Mouse (Mus musculus) adrenal gland, postnatal 4 days (tissue): ENCODE results near the gene Mmd2. TPM values are rescaled to one million over a fixed set of nuclear protein-coding genes. Genes with fewer than 3 reads are reported as not detected.

Source experiments
- DNase-seq, 2 experiments: peaks; one replicate each; pipeline ENCODE4 v3.0.0; 2021 to 2022; ENCODE audit warnings: low spot score in 2 of 2, mixed read lengths in 2 of 2
- total RNA-seq, 2 experiments: library from RNA; stranded (reverse); gene quantifications; 2 replicates each; pipeline ENCODE4 v1.2.3; 2021

The Mmd2 gene
- total RNA-seq, 2 experiments from 2014 or later = 23.9 to 26.4 TPM

DNA sequence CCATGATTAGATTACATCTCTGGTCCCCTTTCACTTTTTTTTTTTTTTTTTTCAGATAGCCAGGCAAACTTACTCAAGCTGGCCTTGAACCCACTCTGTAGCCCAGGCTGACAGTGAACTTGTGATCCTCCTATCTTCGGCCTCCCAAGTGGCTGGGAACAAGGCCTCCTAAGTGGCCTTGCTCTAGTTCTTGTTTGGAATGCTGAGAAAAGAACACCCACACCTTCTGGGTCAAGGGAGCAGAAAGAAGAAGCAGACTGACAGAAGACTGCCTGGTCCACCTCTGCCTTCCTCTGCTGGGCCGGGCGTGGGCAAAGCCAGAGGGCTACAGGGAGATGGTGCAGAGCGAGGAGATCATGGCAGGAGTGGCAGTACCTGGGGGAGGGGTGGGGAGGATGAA lies 1.8 kb upstream of the Mmd2 start:
- no peak for DNase-seq

DNA sequence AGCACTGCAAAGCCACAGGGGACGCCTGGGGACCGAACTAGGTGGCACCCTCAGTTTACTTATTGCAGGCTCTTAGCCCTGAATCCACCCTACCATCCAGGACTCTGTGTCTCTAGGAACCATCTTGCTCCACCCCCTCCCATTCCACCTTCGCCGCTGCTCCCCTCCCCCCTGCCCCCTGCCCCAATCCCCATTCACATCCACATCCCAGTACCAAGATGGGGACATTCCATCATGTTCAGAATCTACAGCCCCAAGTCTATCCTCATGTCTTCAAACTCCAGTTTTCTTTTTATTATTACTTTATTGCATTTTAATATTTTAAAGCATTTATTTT lies 357 bp upstream of the Mmd2 start:
- no peak for DNase-seq

DNA sequence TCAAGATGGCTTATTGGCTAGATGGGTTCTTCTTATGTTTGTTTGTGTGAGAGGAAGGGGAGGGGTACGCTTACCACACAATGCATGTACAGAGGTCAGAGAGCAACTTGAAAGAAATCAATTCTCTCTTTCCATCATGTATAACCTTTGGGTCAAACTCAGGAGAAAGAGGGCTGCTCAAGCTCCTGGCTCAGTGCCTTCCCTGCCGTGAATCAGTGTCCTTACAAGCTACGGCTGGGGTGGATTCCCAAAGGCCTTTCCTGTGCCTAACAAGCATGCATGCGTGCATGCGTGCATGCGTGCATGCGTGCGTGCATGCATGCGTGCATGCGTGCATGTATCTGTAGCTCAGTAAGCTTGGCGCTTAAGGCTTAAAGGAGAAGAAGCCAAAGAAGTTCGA lies 3.3 kb downstream of the Mmd2 start:
- no peak for DNase-seq

DNA sequence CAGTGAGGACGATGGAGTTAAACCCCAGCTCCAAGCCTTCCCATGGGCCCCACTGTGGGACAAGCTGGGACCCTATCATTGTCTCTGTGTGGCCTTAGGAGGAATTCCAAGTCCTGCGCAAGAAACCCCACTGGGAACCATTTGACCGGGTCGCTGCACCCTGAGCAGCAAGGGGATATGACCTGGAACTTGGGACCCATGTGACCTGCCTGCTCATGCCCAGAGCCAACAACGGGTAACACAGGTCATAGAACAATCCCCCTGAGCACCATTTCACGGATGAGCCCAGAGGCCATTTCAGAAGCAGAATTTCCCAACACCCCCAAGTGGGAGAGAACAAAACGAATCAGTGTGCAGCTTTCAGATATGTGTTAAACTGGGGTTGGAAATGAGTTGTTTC lies 4.2 kb downstream of the Mmd2 start:
- no peak for DNase-seq

DNA sequence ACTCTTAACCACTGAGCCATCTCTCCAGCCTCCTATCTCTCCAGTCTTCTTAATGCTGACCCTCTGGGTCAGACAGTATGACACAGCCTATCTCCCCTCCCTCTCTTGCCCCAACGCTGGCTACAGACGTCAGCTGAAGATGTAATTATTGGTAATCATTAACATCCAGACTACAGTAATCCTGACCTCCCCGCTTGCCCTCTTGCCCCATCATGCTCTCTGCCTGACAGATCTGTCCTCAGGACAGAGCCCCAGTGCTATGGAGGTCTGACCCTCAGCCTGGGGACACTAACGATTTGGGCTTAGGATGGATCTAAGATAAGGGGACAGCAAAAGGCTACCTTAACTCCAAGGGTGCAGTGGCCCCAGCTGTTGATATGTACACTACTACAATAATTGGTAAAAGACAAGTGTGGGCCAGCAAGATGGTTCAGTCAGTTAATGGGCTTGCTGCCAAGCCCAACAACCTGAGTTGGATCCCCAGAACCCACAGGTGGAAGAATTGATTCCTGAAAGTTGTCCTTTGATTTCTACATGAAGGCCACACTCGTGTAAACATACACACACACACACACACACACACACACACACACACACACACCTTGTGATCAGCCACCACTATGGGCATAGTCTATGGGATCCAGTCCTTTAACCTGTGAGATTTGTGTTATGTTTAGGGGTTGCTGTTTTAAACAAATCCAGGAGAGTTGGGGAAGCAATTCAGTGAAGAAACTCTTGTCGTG lies 10.8 kb downstream of the Mmd2 start:
- DNase-seq = no peak

DNA sequence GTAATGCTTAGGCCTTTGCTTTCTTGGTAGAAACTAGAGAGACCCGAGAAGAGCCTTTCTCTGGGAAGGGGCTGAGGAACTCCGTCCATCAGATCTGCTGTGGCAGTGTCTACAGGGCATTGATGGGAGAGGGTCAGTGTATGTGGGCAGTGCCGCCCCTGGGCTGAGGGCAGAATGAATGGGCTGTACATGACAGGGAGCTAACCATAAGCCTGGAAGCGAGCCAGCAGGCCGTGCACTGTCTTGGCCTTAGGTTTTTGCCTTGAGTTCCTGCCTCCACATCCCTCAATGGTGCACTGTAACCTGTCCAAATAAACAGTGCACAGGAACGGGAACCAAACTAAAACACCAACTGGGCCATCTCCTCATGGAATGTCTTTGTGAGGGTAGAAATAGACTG lies 11.9 kb downstream of the Mmd2 start:
- no peak for DNase-seq

DNA sequence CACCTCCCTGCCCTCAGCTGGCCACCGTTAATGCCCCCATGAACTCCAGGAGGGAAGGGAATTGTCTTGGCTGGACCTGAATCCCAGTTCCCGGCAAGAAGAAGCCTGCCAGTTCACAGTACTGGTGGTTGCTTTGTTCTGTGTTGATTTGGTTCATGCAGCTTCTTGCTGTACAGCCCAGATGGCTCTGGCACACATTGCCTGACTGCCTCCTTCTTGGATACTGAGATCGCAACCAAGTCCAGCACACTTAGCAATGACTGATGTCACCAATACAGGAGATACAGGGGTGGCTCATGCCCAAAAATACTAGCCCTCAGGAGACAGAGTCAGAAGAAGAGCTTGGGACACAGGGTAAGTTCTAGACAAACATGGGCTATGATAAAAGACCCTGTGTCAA lies 12.9 kb downstream of the Mmd2 start:
- no peak for DNase-seq

DNA sequence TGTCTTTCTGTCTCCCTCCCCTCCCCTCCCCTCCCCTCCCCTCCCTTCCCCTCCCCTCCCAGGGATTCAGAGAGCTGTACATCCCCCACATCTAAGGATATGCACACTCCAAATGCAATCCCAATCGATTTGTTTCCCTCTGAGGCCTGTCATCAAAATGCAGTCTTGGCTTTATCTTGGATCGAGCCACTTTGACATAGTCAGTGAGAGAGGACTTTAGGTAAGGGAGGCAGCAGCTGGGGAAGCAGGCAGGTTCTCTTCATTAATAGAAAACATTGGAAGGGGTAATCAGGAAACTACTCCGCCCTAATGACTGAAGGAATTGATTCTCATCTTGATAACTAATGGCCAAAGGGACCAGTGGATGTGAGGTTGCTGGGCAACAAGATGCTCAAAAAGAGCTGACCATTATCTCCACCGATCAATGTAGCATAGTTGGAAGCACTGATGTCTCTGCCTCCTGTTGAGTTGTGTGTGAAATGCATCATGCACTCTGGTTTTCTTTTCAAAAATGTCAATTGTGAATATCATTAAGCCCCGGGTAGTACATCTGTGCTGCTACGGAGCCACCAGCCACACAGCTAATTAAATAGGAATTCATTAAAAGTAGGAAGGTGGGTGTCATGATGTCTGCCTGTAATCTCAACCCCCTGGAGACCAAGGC lies 17.5 kb downstream of the Mmd2 start:
- no peak for DNase-seq

DNA sequence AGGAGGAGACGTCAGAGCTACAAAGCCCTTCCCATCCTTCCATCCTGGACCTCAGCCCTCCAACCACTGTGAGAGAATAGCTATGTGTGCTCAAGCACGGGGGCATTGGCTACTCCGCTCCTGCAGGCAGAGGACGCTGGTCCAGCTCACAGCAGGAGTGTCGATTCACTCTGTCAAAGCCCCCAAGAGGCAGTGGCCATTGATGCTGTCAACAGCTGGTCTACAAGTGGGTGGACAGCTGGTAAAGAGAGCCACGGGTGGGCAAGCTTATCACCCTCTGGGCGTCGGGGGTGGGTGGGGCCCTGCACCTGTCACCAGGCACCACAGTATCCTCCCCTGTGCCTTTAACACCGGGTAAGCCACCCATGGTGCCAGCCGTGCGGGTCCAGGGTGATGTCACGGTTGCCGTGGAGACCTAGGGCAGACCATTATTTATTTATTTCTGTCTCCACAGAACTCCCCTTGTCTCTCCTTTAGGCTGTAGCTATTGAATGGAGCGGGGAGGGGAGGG lies 24.9 kb downstream of the Mmd2 start:
- DNase-seq = no peak

DNA sequence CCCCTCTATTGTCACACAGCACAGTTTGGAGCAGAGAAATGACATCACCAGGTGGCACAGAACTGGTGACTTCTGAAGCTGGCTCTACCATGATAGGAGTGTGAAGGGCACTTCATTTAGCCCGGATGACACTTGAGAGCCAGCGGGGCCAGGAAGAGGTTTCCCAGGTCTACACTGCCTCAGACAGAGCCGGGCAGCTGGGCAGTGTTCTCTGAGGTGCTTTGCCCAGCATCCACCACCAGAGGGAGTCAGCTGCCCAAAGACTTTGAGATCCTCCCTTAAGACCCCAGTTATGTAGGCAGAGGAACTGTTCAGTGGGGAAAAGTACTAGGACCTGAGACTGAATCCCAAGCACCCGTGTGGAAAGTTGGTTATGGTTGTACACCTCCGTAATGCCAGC lies 27.1 kb downstream of the Mmd2 start:
- DNase-seq = no peak

DNA sequence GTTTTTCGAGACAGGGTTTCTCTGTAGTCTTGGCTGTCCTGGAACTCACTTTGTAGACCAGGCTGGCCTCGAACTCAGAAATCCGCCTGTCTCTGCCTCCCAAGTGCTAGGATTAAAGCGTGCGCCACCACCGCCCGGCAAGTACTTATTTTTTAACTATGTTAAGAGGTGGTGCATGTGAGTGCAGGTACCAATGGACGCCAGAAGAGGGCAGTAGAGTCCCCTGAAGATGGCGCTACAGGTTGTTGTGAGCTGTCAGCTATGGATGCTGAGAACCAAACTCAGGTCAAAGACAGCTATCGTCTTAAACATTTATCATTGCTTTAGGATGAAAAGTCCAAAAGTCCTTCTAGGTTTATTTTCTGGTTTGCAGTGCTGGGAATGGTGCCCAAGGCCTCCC lies 30.4 kb downstream of the Mmd2 start:
- DNase-seq = no peak

DNA sequence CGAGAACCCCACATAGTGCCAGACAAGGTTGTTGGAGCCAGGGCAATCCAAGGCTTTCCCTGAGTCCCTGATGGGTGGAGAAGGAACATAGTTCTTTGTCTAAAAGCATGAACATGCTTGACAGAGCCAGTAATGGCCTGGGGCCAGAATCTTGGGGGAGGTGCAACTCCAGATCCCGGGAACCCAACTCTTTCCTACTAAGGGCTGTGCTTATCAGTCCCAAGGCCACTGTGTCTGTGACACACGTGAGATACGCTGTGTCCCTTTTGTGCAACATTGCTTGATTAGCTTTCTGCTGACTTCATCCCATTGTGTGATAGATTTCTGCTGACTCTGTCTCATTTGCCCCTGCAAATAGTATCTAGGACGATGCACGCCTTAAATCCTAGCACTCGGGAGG lies 31.8 kb downstream of the Mmd2 start:
- peak; percentile 35 to 55 for DNase-seq

DNA sequence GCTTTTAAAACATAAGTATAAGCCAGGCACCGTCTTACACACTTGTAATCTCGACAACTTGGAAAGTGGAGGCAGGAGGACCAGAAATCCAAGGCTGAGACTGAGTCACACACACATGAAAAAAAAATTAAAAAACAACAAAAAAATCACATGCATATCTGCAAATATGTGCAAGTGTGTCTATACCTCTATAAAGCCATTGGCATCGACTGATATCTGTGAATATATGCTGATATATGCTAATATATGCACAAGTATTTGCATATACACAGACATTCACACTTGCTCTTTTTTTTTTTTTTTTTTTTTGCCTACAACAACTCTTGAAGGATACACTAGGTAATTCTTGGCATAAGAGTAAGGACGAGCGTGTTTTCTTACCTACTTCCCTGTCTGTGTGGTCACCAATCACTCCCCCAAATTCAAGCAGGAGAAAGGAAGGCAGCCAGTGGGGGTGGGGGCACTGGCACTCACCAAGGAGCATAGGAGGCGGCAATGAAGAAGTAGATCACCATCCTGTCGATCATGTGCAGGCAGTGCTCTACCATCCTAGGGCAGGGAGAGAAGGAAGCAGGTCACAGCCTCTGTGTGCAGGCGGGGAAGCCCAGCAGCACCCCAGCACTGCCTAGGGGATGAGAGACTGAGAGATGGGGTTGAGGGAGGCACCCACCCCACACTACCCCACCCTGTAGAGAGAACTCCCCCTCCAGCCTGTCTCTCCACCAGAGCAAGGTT lies 34.1 kb downstream of the Mmd2 start:
- no peak for DNase-seq

DNA sequence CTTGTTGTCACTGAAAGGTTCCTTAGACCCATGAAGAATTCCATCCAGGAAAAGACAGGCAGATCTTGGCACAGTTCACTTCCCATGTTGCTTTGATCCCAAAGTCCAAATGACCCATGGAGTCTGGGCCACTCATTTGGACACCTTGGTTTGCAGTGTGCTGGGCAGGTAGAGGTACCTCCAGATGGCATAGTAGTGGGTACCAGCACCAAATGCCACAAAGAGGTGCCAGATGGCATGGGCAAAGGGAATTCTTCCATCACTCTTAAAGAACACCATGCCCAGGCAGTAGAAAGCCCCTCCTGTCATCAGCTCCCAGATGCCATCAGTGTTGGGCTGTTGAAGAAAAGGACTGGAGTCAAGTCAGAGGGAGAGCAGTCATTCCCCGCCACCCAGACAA lies 44.0 kb downstream of the Mmd2 start:
- no peak for DNase-seq

DNA sequence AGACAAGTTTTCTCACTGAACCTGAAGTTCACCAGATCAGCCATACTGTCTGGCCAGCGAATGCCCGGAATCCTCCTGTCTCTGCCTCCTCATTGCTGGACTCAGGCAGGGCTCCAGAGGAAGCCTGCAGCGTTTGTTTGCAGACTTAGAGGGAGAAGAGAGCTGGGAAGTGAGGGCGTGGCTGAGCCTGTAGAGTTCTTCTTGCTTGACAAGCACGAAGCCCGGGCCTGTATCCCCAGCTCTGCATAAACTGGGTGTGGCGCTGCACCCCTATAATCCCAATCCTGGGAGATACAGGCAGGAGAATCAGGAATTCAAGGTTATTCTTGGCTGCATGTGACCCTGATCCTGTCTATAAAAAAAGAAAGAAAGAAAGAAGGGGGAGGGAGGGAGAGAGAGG lies 48.3 kb downstream of the Mmd2 start:
- DNase-seq = no peak

DNA sequence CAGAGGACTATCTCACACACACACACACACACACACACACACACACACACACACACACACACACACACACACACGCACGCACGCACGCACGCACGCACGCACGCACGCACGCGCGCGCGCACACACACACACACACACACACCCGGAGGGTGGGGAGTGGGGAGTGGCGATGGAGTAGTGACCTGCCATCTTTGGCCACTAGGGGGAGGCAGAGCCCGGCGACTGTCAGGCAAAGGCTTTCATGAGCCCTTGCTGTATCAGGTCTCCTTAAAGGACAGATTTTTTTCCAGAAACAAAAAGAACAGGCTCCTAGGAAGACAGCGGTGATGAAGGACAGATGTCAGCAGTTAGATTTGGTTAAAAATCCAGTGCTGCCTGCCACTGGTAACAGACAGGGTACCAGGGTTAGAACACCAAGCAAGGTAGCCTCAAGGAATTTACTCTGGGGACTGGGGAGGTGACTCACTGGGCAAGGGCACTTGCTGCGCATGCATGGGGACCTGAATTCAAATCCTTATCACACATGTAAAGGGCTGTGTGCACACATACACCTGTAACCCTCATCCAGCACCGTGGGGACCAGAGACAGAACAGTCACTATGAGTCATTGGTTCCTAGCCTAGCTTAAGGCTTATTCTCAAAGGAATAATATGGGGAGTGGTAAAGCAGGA lies 51.1 kb downstream of the Mmd2 start:
- peak; percentile 57 to 72 for DNase-seq

DNA sequence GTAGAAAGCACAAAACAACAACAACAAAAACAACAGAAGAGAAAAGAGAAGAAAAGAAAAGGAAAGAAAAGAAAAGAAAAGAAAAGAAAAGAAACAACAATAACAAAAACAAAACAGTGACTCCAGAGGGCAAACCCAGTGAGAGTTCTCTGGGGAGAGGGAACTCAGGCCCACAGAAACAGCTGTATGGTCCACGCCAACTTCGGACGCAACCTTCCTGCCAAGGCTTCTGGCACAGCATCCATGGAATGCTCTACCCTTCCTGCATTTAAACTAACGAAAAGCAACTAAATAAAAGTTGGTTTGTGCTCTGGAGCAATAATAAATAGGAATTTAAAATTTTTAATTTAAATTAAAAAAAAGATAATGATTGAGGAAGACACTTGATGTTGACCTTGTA lies 51.9 kb downstream of the Mmd2 start:
- DNase-seq = no peak

DNA sequence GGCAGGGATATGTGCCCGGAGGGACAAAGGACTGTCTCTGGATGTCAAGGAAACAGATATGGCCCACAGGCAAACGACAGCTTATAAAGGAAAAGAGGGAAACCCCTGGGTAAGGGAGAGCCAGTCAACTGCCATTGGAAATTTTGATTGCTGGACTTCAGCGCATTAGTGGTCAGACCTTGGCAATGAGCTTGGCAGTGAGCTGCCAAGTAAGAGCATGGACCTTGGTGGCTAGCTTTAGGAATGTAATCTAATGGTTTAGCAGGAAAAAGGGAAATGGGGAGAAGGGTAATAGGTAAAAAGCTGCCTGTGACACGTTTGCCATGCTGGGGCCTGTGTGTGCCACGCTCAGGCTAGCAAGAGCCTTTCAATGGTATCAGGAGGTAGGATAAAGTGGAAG lies 52.7 kb downstream of the Mmd2 start:
- no peak for DNase-seq

DNA sequence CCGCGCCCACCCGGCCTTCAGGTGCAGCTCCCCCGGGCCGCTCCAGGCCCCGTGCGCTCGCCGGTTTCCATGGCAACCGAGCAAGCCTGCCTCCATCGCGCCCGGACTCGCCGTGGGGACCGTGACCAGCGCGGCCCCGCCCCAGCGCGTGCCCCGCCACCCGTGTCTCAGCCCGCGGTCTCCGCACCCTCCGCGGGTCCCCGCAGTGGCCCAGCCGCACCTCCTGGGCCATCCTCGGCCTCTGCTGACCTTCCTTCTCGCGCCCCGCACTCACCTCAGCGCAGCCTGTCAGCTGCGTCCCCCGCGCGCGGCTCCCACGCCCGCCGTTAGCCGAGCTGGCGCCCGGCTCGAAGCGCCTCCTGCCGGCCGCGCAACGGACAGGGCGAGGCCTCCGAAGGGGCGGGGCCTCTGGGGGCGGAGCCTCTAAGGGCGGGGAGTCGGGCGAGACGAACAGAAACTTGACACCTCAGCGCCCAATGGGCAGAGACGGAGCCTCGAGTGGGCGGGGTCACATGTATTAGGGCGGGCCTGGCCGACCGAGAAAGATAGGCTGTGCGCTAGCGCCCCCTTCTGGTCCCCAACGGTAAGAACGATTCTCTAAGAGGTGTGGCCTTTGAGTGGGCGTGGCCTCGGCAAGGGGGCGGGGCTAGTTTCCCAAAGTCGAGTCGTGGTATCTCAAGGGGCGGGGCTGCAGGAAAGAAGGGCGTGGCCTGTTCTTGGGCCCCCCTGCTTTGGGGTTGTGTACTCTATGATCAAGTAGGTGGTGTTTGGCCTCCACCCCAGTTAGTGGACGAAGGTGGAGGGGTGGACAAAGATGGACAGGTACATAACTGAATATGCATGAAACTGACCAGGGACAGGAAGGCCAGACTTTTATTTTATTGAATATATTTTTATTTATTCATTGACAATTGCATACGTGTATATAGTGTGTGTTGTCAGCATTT lies 57.6 kb downstream of the Mmd2 start, which contains the start of gene Radil:
Gene Radil, minus strand, starts transcription at position 393 of the 947 bp plus-strand sequence.
- peak; percentile 91 to 96 for DNase-seq

DNA sequence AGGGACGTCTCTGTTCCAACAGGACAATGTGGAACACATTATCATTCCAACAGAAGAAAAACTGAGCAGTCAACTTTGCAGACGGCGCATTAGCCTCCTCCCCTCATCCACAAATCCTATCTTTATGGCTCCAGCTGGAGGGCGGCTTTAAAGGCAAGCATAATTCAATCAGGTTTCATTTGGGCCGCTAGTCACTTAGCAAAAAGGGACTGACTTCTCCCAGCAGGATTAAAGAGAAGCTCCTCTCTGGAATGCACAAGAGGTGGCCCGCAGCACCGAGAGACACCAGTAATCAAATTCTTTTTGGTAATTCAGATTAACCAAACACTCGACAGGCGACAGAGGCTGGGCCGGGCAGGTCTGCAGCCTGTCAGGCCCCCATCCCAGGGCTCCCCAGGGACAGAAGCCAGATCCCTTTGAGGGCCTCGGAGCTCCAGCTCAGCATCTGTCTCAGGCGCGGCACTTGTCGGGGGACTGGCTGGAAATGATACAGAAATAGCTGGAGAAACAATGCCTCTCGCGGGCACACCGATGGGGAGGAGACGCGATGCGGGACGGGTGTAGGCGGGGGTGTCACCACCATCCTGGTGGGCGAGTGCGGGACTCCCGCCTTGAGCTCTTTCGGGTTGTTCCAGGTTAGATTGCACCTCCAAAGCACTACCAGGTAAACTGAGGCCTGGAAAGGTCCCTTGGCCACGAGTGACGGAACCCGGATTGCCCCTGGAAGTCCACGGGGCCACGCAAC lies 58.5 kb downstream of the Mmd2 start:
- no peak for DNase-seq
